Mouse (Mus musculus): ENCODE data around the gene Nfic.

- TF ChIP-seq CTCF (IDR thresholded peaks at IDR 0.05; ENCODE audit: borderline replicate concordance, control insufficient read depth, extremely low read depth, insufficient read depth, low read length, poor library complexity) (peak; percentile 80; the same call in 1 of the 2 replicates), POLR2A (IDR thresholded peaks at IDR 0.05; ENCODE audit: control insufficient read depth, extremely low read depth, insufficient read depth, low read length, poor library complexity) (no peak)
Observed at GRCm38 (mm10) chr10:81408871-81409291, 46.6 kb downstream of the Nfic start.

Measured in thymus, adult 2 months (tissue).